Mouse (Mus musculus) ovary, postnatal 36 days (tissue): ENCODE data around the gene Gnl2.
A peak's percentile ranks its signal among the peaks of the same experiment; 100 is the strongest.

Source experiments
- DNase-seq: peaks from one replicate; pipeline ENCODE4 v3.0.0; 2022; ENCODE audit warnings: low spot score, mixed read lengths

The Gnl2 gene

DNA sequence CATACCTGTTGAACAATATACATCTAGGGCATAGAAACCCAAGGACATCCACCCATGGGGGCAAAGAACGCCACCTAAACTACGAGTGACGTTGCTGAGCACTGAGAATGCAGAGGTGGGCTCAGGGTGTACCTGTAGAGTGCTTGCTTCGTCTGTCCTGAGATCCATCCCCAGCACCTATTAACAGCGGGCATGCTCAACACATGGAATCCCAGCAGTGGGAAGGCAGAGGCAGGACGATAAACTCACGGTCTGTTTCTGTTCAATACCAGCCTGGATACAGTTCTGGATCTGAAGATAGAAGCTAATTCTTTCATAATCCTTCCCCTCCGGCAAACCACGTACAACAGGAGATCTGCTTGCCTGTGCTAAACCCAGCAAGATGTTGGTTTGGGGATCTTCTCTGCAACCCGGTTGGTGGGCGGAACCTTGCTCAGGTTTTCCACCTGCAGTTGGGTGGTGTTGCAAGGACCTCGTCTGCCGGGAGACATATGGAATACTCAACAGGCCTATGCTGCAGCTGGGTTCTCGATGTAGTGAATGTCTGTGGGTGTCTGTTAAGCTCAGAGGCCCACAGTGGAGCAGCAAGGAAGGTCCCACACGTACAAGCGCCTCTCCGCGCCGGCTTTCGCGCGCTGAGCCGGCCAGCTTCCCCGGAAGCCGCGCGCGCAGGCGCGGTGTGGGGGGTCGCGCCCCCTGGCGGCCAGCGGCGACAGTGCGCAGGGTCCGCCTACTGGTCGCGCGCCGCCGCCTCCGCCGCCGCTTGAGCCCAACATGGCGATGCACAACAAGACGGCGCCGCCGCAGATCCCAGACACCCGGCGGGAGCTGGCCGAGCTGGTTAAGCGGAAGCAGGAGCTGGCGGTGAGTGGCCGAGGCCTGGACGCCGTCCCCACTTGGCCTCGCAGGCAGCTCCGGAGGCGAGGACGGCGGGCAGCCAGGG is 68.3 kb downstream of the Gnl2 start, which contains the start of gene Meaf6:
Gene Meaf6 (plus strand): TSS at position 732 of the 943 bp plus-strand sequence.
- DNase-seq = peak; percentile 94

GRCm38 (mm10) chr4:125085346-125085841 is 69.0 kb downstream of the Gnl2 start:
- no peak for DNase-seq

GRCm38 (mm10) chr4:125093031-125093430 is 76.6 kb downstream of the Gnl2 start:
- no peak for DNase-seq

GRCm38 (mm10) chr4:125096066-125096465 is 79.7 kb downstream of the Gnl2 start:
- no peak for DNase-seq

GRCm38 (mm10) chr4:125097412-125097811 is 81.0 kb downstream of the Gnl2 start:
- DNase-seq = no peak

DNA sequence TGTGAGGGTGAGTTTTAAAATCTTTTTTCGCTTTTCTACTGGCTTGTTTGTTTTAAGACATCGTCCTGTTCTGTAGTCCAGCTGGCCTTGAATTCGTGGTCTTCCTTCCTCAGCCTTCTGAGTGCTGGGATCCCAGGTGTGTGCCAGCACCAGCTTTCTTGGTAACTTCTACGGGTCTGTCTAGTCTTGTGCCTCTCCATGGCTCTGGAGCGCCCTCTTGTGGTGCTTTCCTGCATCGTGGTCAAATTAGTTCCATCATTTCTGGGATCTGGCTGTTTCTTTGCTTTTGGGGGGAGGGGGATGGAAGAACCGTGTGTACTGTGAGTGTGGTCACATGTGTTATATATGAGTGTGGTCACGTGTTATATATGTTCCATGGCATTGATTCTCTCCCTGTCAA is 83.1 kb downstream of the Gnl2 start:
- DNase-seq = peak; percentile 74

DNA sequence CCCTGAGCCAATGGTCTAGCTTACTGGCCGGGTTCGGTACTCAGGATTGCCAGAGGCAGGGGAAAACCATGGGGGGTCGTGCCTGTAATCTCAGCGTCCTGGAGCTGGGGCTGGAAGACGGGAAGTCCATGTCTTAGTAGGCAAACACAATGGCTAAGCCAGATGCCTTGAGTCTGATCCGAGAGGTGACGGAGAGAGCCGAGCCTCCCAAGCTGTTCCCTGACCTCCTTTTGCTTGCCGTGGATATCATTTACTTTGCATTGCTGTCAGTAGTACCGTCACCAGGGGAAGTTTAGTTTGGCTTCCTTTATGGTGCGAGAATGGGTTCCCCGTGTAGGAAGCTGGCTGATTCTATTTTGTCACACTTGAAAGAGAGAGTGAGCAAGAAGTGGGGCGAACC is 84.9 kb downstream of the Gnl2 start:
- DNase-seq = no peak
